Mouse (Mus musculus) adrenal gland, adult 2 months (tissue): Measurements from ENCODE around the gene Rab44. TPM values are rescaled to one million over a fixed set of nuclear protein-coding genes. Genes with fewer than 3 reads are reported as not detected.

Source experiments
- polyA plus RNA-seq: library from polyadenylated mRNA; depleted of rRNA; stranded (reverse); fragments of >200 nt; gene quantifications from 2 replicates; pipeline ENCODE4 v1.2.3, GENCODE M21; 2012; rRNA removed
- total RNA-seq, 2 experiments: library from RNA; stranded (reverse); gene quantifications; 2 replicates each; pipeline ENCODE4 v1.2.3; 2021

Gene Rab44
- total and polyA plus RNA-seq, 3 experiments: 0.14 to 0.62 (median 0.31) TPM

Other genes starting within 250 kb of the Rab44 start
- not detected for gene 4930539E08Rik, start 198.8 kb upstream of the Rab44 start, total RNA-seq
- 0.03 TPM in 1 of 2 replicates, not detected in the other for gene 4930539E08Rik, start 198.8 kb upstream of the Rab44 start, polyA plus RNA-seq
- gene Pxt1, start 170.3 kb upstream of the Rab44 start, total RNA-seq: not detected
- 0.80 and 1.0 TPM in 2 replicates for gene Pxt1, start 170.3 kb upstream of the Rab44 start, polyA plus RNA-seq
- 10 to 100 TPM; 48.2 to 63.7 TPM for gene Kctd20, start 162.2 kb upstream of the Rab44 start, total RNA-seq
- 23.5 and 32.7 TPM in 2 replicates for gene Kctd20, start 162.2 kb upstream of the Rab44 start, polyA plus RNA-seq
- 10 to 100 TPM; 50.5 to 52.6 TPM for gene Stk38, start 106.2 kb upstream of the Rab44 start, total RNA-seq
- gene Stk38, start 106.2 kb upstream of the Rab44 start, polyA plus RNA-seq: 151 and 161 TPM in 2 replicates
- 100 to 1,000 TPM in 1 of 2 experiments, 10 to 100 TPM in 1; 94.0 to 149 TPM for gene Srsf3, start 81.5 kb upstream of the Rab44 start, total RNA-seq
- gene Srsf3, start 81.5 kb upstream of the Rab44 start, polyA plus RNA-seq: 161 and 183 TPM in 2 replicates
- 100 to 1,000 TPM in 1 of 2 experiments, 10 to 100 TPM in 1; 36.4 to 108 TPM for gene Cdkn1a, start 23.2 kb upstream of the Rab44 start, total RNA-seq
- 32.2 and 33.7 TPM in 2 replicates for gene Cdkn1a, start 23.2 kb upstream of the Rab44 start, polyA plus RNA-seq
- gene Cpne5, start 124.0 kb downstream of the Rab44 start, total RNA-seq: under 1 TPM; 0.38 to 0.75 TPM
- 1.4 and 1.7 TPM in 2 replicates for gene Cpne5, start 124.0 kb downstream of the Rab44 start, polyA plus RNA-seq
- gene Ppil1, start 150.0 kb downstream of the Rab44 start, total RNA-seq: 10 to 100 TPM; 19.7 to 28.0 TPM
- 24.6 and 26.2 TPM in 2 replicates for gene Ppil1, start 150.0 kb downstream of the Rab44 start, polyA plus RNA-seq
- gene BC004004, start 154.6 kb downstream of the Rab44 start, total RNA-seq: 100 to 1,000 TPM; 146 to 151 TPM
- gene BC004004, start 154.6 kb downstream of the Rab44 start, polyA plus RNA-seq: 49.7 and 54.1 TPM in 2 replicates
- 10 to 100 TPM; 23.1 to 35.5 TPM for gene Pi16, start 203.5 kb downstream of the Rab44 start, total RNA-seq
- 21.5 and 29.9 TPM in 2 replicates for gene Pi16, start 203.5 kb downstream of the Rab44 start, polyA plus RNA-seq
- gene Mtch1, start 233.8 kb downstream of the Rab44 start, total RNA-seq: 100 to 1,000 TPM; 220 to 280 TPM
- 331 and 392 TPM in 2 replicates for gene Mtch1, start 233.8 kb downstream of the Rab44 start, polyA plus RNA-seq
- 1 to 10 TPM; 2.6 to 3.4 TPM for gene Fgd2, start 246.8 kb downstream of the Rab44 start, total RNA-seq
- 10.0 and 17.2 TPM in 2 replicates for gene Fgd2, start 246.8 kb downstream of the Rab44 start, polyA plus RNA-seq